Mouse (Mus musculus): Measurements from ENCODE around the gene Sh3d21.
"Not testable (repeated sequence)": the region's sequence is repeated elsewhere in the genome, so short reads cannot be mapped to it uniquely, and the experiment has no call there.

Sh3d21 gene

GRCm38 (mm10) chr4:126168851-126169250 lies 5.6 kb upstream of the Sh3d21 start:
- DNase-seq (ENCODE audit: low read depth, low spot score), result no peak

- no peak for DNase-seq (ENCODE audit: low read depth, low spot score)
Measured at GRCm38 (mm10) chr4:126166084-126166483, 2.8 kb upstream of the Sh3d21 start.

DNA sequence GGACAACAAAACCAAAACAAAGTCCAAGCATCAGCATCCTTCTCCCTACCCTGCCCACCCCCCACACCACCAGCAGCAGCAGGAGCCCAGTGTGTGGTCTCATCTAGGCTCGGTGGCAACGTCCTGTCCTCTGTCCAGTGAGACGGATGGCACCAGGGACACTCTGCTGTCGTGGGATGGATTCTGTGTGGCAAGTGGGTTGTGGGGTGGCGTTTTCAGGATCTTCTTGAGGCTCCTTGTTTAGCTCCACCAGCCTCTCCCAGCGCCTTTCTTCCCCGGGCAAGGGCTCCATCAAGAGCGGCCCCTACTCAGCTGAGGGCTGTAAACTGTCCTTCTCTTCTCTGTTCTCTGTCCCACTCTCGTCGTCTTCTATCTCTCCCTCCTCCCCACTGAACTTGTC lies 1.8 kb upstream of the Sh3d21 start:
- not testable (repeated sequence) for DNase-seq (ENCODE audit: low read depth, low spot score)

DNA sequence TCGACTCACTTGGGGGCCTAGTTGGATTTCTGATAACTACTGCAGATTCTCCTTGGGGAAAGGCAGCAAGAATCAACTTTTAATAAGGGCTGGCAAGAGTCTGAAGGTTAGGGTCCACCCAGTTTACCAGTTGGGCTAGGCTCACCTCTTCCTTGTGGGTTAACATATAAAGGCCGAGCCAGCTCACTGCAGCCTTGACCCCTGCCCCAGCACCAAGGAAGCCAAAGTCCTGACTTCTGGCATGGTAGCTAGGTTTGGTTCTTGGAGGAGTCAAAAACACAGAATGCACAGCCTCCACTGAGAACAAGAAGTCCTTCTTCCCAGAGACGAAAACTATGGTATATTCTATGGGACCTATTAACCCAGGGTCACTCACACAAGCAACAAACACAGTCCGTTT lies 394 bp upstream of the Sh3d21 start:
- no peak for DNase-seq (ENCODE audit: low read depth, low spot score)

- peak; percentile 40 for DNase-seq (ENCODE audit: low read depth, low spot score)
Measured at GRCm38 (mm10) chr4:126162544-126163066, 686 bp downstream of the Sh3d21 start.

GRCm38 (mm10) chr4:126161986-126162385 lies 1.3 kb downstream of the Sh3d21 start:
- no peak for DNase-seq (ENCODE audit: low read depth, low spot score)

DNA sequence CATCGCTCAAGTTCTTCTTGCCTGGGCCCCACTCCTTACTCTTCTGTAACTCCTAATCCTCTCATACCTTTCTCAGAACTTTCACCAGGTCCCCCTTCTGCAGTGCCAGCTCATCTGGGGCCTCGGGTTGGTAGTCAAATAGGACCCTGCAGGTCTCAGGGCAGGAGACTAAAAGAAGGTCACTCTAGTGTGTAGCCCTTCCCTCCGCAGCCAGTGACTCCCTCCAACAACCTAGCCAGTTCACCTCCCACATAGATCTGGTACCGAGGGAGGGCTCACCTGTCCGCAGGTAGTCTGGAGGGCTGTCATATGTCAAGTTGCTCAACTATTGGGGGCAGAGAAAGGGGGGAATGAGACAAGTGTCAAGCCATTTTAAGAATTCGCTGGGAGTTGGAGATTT lies 1.8 kb downstream of the Sh3d21 start:
- no peak for DNase-seq (ENCODE audit: low read depth, low spot score)

- DNase-seq (ENCODE audit: low read depth, low spot score), result no peak
Measured at GRCm38 (mm10) chr4:126160981-126161380, 2.3 kb downstream of the Sh3d21 start.

GRCm38 (mm10) chr4:126159455-126159854 lies 3.8 kb downstream of the Sh3d21 start:
- DNase-seq (ENCODE audit: low read depth, low spot score), result no peak

GRCm38 (mm10) chr4:126157562-126157961 lies 5.7 kb downstream of the Sh3d21 start:
- no peak for DNase-seq (ENCODE audit: low read depth, low spot score)

GRCm38 (mm10) chr4:126156617-126157016 lies 6.7 kb downstream of the Sh3d21 start:
- DNase-seq (ENCODE audit: low read depth, low spot score), result no peak

GRCm38 (mm10) chr4:126155869-126156268 lies 7.4 kb downstream of the Sh3d21 start:
- no peak for DNase-seq (ENCODE audit: low read depth, low spot score)

GRCm38 (mm10) chr4:126155183-126155582 lies 8.1 kb downstream of the Sh3d21 start:
- DNase-seq (ENCODE audit: low read depth, low spot score), result no peak

- no peak for DNase-seq (ENCODE audit: low read depth, low spot score)
Measured at GRCm38 (mm10) chr4:126152864-126153263, 10.4 kb downstream of the Sh3d21 start.

GRCm38 (mm10) chr4:126151701-126152440 lies 11.4 kb downstream of the Sh3d21 start:
- DNase-seq (ENCODE audit: low read depth, low spot score), result no peak

DNA sequence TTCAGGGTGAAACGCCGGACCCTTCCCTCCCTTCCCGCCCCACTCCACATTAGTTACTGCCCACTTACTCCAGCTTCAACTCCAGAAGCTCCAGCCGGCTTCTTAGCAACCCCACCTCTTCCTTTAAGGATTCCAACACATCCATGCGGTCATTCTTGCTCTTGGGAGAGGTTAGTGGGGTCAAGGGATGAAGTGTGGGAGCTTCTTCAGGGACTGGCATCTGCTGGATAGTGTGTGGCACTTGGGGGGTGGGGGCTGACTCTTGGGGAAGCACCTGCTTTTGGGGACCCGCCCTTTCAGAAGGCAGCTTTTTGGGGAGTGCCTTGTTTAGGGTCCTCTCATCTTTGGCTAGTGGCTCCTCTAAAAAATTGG lies 12.4 kb downstream of the Sh3d21 start:
- DNase-seq (ENCODE audit: low read depth, low spot score), result no peak

GRCm38 (mm10) chr4:126150297-126150948 lies 12.9 kb downstream of the Sh3d21 start:
- no peak for DNase-seq (ENCODE audit: low read depth, low spot score)

- DNase-seq (ENCODE audit: low read depth, low spot score), result no peak
Measured at GRCm38 (mm10) chr4:126149798-126150197, 13.5 kb downstream of the Sh3d21 start.

- DNase-seq (ENCODE audit: low read depth, low spot score), result no peak
Measured at GRCm38 (mm10) chr4:126149041-126149676, 14.1 kb downstream of the Sh3d21 start.

- DNase-seq (ENCODE audit: low read depth, low spot score), result no peak
Measured at GRCm38 (mm10) chr4:126148161-126148961, 14.9 kb downstream of the Sh3d21 start.

GRCm38 (mm10) chr4:126147533-126148160 lies 15.6 kb downstream of the Sh3d21 start, which contains the start of gene Eva1b:
Gene Eva1b, plus strand, starts transcription at chr4:126147744.
- no peak for DNase-seq (ENCODE audit: low read depth, low spot score)

Measured in brain, embryonic 18.5 days (tissue).